Mouse (Mus musculus): ENCODE results near the gene Lat2.

GRCm38 (mm10) chr5:134579135-134579534 is 35.7 kb downstream of the Lat2 start:
- TF ChIP-seq CTCF (IDR thresholded peaks at IDR 0.05; ENCODE audit: borderline replicate concordance, insufficient read depth, low read depth, low read length) (no peak), POLR2A (IDR thresholded peaks at IDR 0.05; ENCODE audit: borderline replicate concordance, insufficient read depth, low read length) (no peak)

Measured in cerebellum, adult 2 months (tissue).